Mouse (Mus musculus) stomach, embryonic 14.5 days (tissue): Measurements from ENCODE around the gene Tomm40. TPM values are rescaled to one million over a fixed set of nuclear protein-coding genes. Genes with fewer than 3 reads are reported as not detected.

ENCODE experiments used
- polyA plus RNA-seq: library from polyadenylated mRNA; unstranded; fragments of >200 nt; fragmentation: Nextera tagmentation; extraction: Ambion mirVana; gene quantifications from 2 replicates; pipeline ENCODE4 v1.2.1, GENCODE M21; 2014

The Tomm40 gene
- polyA plus RNA-seq, 1 experiment from 2014 or later = 91.2 TPM

Other genes with a start within 250 kb of the Tomm40 start
- gene Bloc1s3, start 207.1 kb downstream of the Tomm40 start, polyA plus RNA-seq = 0.74 and 1.3 TPM in 2 replicates
- gene Trappc6a, start 207.0 kb downstream of the Tomm40 start, polyA plus RNA-seq = 83.4 and 89.0 TPM in 2 replicates
- not detected in 2 replicates for gene Nkpd1, start 197.6 kb downstream of the Tomm40 start, polyA plus RNA-seq
- gene Ppp1r37, start 152.4 kb downstream of the Tomm40 start, polyA plus RNA-seq = 6.3 and 7.1 TPM in 2 replicates
- gene Zfp296, start 138.2 kb downstream of the Tomm40 start, polyA plus RNA-seq = 1.2 and 2.1 TPM in 2 replicates
- 163 and 180 TPM in 2 replicates for gene Gemin7, start 137.8 kb downstream of the Tomm40 start, polyA plus RNA-seq
- 38.6 and 44.8 TPM in 2 replicates for gene Clasrp, start 111.0 kb downstream of the Tomm40 start, polyA plus RNA-seq
- 8.3 and 10.4 TPM in 2 replicates for gene Relb, start 86.0 kb downstream of the Tomm40 start, polyA plus RNA-seq
- gene Clptm1, start 50.4 kb downstream of the Tomm40 start, polyA plus RNA-seq = 77.9 and 86.2 TPM in 2 replicates
- 1.5 and 1.9 TPM in 2 replicates for gene Apoc2, start 37.5 kb downstream of the Tomm40 start, polyA plus RNA-seq
- not detected in 2 replicates for gene Gm44805, start 34.0 kb downstream of the Tomm40 start, polyA plus RNA-seq
- gene Apoc4, start 34.0 kb downstream of the Tomm40 start, polyA plus RNA-seq = 0.39 TPM in 1 of 2 replicates, not detected in the other
- 10.9 and 12.6 TPM in 2 replicates for gene Apoc1, start 22.8 kb downstream of the Tomm40 start, polyA plus RNA-seq
- gene Apoe, start 16.2 kb downstream of the Tomm40 start, polyA plus RNA-seq = 291 and 299 TPM in 2 replicates
- 106 and 113 TPM in 2 replicates for gene Nectin2, start 35.0 kb upstream of the Tomm40 start, polyA plus RNA-seq
- gene Bcam, start 55.6 kb upstream of the Tomm40 start, polyA plus RNA-seq = 156 and 164 TPM in 2 replicates
- gene Cblc, start 81.4 kb upstream of the Tomm40 start, polyA plus RNA-seq = 15.1 and 17.7 TPM in 2 replicates
- gene Bcl3, start 107.3 kb upstream of the Tomm40 start, polyA plus RNA-seq = 10.7 and 11.5 TPM in 2 replicates
- not detected in 2 replicates for gene Gm19345, start 136.6 kb upstream of the Tomm40 start, polyA plus RNA-seq
- gene Ceacam16, start 145.9 kb upstream of the Tomm40 start, polyA plus RNA-seq = not detected in 2 replicates
- gene Ceacam19, start 172.5 kb upstream of the Tomm40 start, polyA plus RNA-seq = 0.14 and 0.41 TPM in 2 replicates
- gene Pvr, start 205.7 kb upstream of the Tomm40 start, polyA plus RNA-seq = 10.4 and 11.7 TPM in 2 replicates
- gene Igsf23, start 235.3 kb upstream of the Tomm40 start, polyA plus RNA-seq = 0.18 and 0.71 TPM in 2 replicates
- gene Ceacam20, start 250.0 kb upstream of the Tomm40 start, polyA plus RNA-seq = not detected in 2 replicates